Mouse (Mus musculus) T-helper 1 cell (primary cell): Measurements from ENCODE around the gene Nop10.

ENCODE experiments used
- in situ Hi-C: fragments of 300-600 bp; cut with MboI, MseI; formaldehyde crosslinking; loops from one replicate; pipeline ENCODE4 v1.15.1; 2025; ENCODE audit warnings: high pct_unique_total_duplicates

The Nop10 gene

DNA sequence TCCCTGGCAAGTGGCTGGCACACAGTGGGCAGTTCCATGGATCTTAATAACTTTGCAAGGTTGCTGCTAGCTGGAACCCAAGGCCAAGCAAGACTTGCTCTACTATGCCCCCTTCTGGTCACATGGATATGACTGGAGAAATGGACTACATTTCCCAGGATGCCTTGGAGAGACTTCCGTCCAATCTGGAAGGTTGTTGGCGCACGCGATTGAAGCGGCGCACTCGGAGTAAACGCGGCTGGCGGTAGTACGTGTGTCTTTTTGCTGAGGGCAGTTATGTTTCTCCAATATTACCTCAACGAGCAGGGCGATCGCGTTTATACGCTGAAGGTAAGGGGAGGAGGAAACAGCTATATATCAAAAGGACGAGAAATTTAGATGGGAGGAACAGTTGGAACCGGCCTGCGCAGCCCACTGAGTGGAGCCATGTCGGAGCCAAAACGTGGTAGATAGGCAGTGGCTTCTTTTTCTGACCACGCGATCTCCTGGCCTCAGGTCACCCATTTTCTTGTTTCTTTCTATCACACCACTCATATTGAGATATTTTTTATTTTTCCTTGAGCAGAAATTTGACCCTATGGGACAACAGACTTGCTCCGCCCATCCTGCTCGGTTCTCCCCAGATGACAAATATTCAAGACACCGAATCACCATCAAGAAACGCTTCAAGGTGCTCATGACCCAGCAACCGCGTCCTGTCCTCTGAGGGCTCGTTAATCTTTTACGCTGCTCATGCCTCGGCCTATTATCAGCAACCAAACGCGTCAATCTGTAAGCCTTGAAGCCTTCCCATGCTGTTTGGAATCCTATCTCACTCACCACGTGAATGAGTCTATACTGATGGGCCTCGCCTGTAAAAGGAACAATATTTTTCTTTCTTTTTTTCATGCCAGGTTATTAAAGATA, at the start of gene Nop10:
Gene Nop10, plus strand, starts transcription at position 179 of the 906 bp plus-strand sequence.
- in situ Hi-C loops = no loop called here

GRCm38 (mm10) chr2:112215977-112216376, 45.7 kb upstream of the Nop10 start:
- in situ Hi-C loops = loop anchor here (10.0 kb wide), 1 partner anchor 201 kb away; the partner anchor contains the start of gene Olfr1310

- in situ Hi-C loops = loop anchor here (10.0 kb wide), 1 partner anchor 203 kb away; the partner anchor contains the start of gene Olfr1310
Measured at GRCm38 (mm10) chr2:112217614-112218013, 44.1 kb upstream of the Nop10 start.

DNA sequence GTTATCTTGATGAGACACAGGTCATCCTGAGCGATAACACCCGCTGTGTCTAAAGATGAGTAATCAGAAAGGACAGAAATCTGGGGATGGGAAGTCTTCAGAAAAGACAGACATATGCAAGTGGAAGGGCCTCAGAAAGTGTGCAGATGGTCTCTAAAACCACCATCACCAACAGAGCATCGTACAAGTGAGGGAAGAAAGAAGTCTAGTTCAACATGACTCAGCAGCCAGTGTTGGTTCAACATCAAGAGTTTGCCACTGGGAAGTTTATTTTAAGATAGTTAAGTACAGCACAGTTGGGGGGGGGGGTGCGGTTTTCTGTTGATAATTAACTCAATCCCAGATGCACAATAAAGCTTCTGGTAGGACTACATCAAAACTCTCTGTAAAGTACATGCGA, 40.8 kb upstream of the Nop10 start:
- in situ Hi-C loops = no loop called here

- in situ Hi-C loops = no loop called here
Measured at GRCm38 (mm10) chr2:112222607-112223006, 39.1 kb upstream of the Nop10 start.

GRCm38 (mm10) chr2:112224356-112224755, 37.4 kb upstream of the Nop10 start:
- in situ Hi-C loops = no loop called here

DNA sequence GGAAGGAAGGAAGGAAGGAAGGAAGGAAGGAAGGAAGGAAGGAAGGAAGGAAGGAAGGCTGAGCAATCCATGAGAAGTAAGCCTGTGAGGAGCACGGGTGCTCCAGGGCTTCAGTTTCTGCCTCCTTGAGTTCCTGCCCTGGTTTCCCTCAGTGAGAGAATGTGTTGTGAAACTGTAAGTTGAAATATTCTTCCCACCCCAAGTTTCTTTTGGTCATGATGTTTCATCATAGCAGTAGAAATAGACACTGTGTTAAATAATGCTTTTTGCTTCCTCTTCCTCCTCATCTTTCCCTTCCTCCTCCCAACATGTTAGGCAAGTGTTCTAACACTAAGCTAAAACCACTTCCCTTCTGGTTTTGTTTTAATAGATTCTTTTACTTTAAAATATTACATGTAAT, 29.1 kb upstream of the Nop10 start:
- in situ Hi-C loops = no loop called here

- in situ Hi-C loops = no loop called here
Measured at GRCm38 (mm10) chr2:112236620-112237019, 25.1 kb upstream of the Nop10 start.

DNA sequence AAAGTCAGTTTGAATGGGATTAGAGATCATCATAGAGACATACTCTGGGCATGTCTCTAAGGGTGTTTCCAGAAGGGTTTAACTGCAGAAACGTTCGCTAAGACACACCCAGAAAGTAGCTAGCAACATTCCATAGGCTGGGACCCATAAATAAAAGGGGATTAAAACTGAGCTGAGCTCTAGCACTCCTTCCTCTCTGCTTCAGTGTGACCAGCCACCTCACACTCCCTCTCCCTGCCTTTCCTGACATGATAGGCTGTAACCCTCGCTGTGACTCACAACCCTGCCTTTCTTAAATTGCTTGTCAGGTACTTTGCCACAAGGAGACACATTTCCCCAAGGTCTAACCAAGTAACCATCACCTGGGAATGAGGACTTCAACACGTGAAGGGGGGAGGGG, 23.7 kb upstream of the Nop10 start:
- in situ Hi-C loops = no loop called here

DNA sequence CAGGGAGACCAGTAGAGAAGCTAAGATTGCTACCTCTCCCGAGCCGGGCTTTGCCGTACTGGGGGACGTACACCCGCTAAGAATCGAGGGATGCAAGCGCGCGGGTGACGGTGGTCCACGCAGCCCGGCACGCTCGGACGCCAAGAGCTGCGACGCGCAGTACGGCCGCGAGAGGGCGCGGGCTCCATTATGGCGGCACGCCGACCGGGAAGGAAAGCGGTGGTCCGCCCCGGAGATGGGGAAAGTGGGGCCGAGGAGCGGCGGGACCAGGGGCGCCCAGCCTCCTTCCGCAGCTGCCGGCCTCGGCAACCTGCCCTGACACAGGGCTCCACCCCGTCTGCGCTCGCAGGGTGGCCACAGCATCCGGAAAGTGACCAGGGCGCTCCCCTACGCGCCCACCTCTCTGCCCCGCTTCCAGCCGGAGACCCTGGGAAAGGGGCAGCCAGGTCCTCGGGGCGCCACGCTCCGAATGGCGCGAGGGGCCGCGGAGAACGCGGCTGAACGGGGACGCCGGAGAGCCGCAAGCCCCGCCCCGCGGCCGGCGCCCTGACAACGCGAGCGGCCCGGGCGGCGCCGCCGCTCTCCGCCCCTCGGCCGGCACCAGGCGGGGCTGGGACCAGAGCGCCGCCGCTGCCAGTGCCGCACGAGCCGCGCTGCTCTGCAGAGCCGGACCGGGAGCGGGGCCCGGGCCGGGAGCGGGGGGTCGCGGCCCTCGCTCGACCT, 22.4 kb upstream of the Nop10 start, which contains the start of gene Lpcat4:
Gene Lpcat4, plus strand, starts transcription at position 257 of the 723 bp plus-strand sequence.
- in situ Hi-C loops = no loop called here

DNA sequence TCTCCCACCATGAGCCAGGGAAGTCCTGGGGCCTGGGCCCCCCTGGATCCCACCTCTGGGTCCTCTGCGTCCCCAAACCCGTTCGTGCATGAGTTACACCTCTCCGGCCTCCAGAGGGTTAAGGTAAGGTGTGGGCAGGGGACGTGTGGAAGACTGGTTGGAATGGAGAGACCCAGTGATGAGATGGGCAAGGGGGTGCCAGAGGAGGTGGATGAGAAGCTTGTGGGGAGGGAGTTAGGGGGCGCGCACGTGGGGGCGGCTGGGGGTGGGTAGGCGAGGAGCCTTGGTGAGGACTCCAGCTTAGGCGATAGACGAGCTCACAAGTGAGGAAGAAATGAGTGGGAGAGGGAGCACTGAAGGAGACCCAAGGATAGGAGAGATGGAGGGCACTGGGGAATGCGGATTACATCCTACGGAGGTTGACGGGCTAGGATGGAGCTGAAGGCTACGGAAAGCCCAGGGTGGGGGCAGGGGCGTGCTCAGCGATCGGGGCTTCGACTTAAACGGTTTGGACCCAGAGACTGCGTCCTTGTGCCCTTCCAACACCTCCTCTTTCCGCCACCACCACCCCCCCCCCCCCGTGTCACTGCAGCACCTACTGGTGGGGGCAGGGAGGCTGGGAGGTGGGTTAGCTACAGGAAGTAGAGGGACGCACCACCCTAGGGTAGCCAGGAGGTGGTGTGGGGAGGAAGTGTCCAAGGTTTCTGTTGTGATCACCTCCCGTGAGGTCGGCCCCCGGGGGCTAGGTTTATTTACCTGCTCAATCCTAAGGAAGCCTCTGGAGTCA, 21.6 kb upstream of the Nop10 start:
- in situ Hi-C loops = no loop called here

- in situ Hi-C loops = no loop called here
Measured at GRCm38 (mm10) chr2:112241787-112242186, 19.9 kb upstream of the Nop10 start.

DNA sequence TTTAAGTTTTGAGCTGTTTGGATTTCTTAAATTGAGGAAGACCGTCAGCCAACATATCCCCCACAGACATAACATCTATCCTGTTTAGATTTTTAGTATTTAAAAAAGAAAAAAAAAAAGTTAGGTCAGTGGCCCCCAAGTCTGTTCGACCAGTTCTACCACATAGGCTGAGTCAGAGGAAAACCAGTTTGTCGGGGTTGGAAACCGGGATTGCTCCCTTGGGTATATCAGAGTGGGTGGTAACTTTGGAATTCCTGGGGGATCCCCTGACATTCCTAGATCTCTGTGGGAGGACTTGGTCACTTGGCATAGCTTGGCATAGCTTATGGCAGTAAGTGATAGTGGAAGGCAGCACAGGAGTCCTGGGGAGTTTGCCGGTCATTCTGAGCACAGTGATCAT, 16.4 kb upstream of the Nop10 start:
- in situ Hi-C loops = loop anchor here (5.0 kb wide), 1 partner anchor 237 kb away; the partner anchor contains the start of gene Chrm5

DNA sequence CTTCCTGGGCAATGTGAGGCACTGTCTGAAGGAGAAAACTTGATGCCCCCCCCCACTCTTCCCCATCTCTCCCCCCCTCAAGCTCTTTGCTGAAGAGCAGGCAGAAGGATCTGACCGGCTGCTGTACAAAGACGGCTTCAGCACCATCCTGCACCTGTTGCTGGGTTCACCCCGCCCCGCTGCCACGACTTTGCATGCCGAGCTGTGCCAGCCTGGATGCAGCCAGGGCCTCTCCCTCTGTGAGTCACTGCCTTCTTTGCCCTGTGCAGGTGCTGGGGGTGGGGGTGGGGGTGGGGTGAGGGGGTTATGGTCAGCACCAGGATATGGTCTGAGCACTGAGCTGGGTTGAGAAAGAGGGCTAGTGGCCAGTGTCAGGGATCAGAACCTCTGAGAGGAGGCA, 15.5 kb upstream of the Nop10 start:
- in situ Hi-C loops = loop anchor here (5.0 kb wide), 1 partner anchor 236 kb away; the partner anchor contains the start of gene Chrm5

GRCm38 (mm10) chr2:112247323-112247722, 14.4 kb upstream of the Nop10 start:
- in situ Hi-C loops = loop anchor here (5.0 kb wide), 1 partner anchor 235 kb away; the partner anchor contains the start of gene Chrm5

DNA sequence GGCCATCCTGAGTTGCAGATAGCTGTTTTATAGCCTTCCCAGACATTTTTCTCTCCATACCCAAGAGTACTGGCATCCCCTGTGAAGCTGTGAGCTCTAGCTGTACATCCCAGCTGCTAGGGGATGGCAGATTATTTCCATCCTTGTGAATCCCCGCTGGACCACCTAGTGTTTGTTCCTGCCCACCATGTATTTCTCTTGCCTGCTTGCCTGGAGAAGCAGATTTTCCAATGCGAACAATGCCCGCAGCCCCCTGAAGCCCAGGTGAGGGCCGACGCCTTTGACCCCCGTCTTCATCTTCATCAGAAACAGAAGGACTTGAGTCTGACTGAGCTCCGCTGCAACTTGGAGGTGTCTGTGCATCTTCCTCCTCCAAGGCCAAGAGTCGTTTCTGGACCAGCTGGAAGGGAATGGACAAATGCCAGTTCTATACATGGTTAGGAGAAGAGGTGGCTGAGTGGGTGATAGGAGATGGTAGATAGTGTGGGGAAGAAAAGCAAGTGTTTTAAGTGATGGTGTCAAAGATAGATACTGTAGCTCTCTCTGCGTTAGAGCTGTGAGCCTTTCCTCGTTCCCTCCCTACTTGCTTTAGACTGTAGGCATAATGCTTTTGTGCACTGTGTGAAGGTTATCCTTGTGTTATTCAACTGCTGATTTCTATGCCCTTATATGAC, 11.8 kb upstream of the Nop10 start:
- in situ Hi-C loops = loop anchor here (5.0 kb wide), 1 partner anchor 232 kb away; the partner anchor contains the start of gene Chrm5

GRCm38 (mm10) chr2:112254675-112255515, 6.8 kb upstream of the Nop10 start:
- in situ Hi-C loops = loop anchor here (5.0 kb wide), 1 partner anchor 112 kb away; the partner anchor contains the start of gene Emc4

DNA sequence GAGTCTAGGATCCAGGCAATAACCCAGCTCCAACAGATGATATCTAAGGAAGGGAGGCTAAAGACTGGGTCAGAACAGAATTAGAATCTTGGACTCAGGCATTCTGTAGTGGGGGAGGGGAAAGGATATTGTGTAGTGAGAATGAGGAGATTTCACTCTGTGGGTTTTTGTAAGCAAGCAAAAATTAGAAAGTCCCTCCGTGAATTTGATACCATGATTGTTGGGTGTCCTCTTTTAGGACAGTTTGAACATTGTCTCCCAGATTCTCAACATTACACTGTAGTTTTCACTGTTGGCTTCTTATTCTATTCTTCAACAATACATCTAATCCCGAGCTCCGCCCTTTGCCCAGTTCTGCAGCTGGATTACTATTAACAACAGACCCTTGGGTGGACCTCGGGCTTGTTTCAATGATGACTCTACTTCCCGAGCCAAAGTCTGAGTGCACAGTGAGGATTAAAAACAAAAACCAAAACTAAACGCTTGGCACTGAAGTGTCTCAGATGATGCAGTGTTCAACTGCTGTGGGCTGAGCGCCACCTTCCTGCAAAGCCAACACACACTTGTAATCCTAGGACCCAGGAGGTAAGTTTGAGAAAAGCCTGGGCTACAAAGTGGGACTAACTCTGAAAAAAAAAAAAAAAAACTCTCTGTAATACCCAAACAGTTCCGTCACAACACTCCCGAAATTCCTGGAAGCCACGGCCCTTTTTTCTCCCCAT, 2.3 kb upstream of the Nop10 start, which contains the start of gene Nutm1:
Gene Nutm1, minus strand, starts transcription at position 51 of the 722 bp plus-strand sequence.
- in situ Hi-C loops = loop anchor here (5.0 kb wide), 1 partner anchor 108 kb away; the partner anchor contains the start of gene Emc4

- in situ Hi-C loops = no loop called here
Measured at GRCm38 (mm10) chr2:112262779-112263295, 1.1 kb downstream of the Nop10 start.
